Mouse (Mus musculus) embryonic facial prominence, embryonic 15.5 days (tissue): ENCODE measurements around the gene Fbxo48. TPM values are rescaled to one million over a fixed set of nuclear protein-coding genes. Genes with fewer than 3 reads are reported as not detected.

Experiments used
- ATAC-seq: fragments of 200-750 bp; cut with Nextera tagmentation; 2 replicates; pipeline ENCODE4 v1.8.0; 2017; ENCODE audit warnings: low read depth, moderate TSS enrichment; ENCODE audit not compliant: insufficient number of reproducible peaks, low FRiP score, low TSS enrichment
- H3K27ac ChIP-seq: fragments of 300-500 bp; sonication (generic); replicated peaks from 2 replicates; pipeline ENCODE4 v1.5.1; 2015; ENCODE audit warnings: mild to moderate bottlenecking, inconsistent platforms
- H3K27me3 ChIP-seq: fragments of 300-500 bp; sonication (generic); 2 replicates; pipeline ENCODE4 v1.6.1; 2015; ENCODE audit warnings: inconsistent platforms
- H3K36me3 ChIP-seq: fragments of 300-500 bp; sonication (generic); 2 replicates; pipeline ENCODE4 v1.6.1; 2015; ENCODE audit warnings: mild to moderate bottlenecking, inconsistent platforms
- H3K4me1 ChIP-seq: fragments of 300-500 bp; sonication (generic); 2 replicates; pipeline ENCODE4 v1.6.1; 2015; ENCODE audit warnings: inconsistent platforms
- H3K4me2 ChIP-seq: fragments of 300-500 bp; sonication (generic); replicated peaks from 2 replicates; pipeline ENCODE4 v1.6.1; 2015; ENCODE audit warnings: mild to moderate bottlenecking, inconsistent platforms
- H3K4me3 ChIP-seq: fragments of 300-500 bp; sonication (generic); replicated peaks from 2 replicates; pipeline ENCODE4 v1.5.1; 2015; ENCODE audit warnings: mild to moderate bottlenecking, inconsistent platforms
- H3K9ac ChIP-seq: fragments of 300-500 bp; sonication (generic); 2 replicates; pipeline ENCODE4 v1.6.1; 2015; ENCODE audit warnings: inconsistent platforms
- H3K9me3 ChIP-seq: fragments of 300-500 bp; sonication (generic); replicated peaks from 2 replicates; pipeline ENCODE4 v1.6.1; 2016; ENCODE audit warnings: inconsistent platforms
- whole genome bisulfite sequencing: fragments of 180-500 bp; shearing (Covaris S2); methylation state at CpG from one replicate; pipeline ENCODE4 v1.1.7; 2015; 5-methylcytosine and 5-hydroxymethylcytosine counted together
- polyA plus RNA-seq: library from polyadenylated mRNA; unstranded; fragments of >200 nt; fragmentation: Nextera tagmentation; extraction: Ambion mirVana; gene quantifications from 2 replicates; pipeline ENCODE4 v1.2.1, GENCODE M21; 2015

Gene Fbxo48
- polyA plus RNA-seq, 1 experiment from 2014 or later = 1.2 TPM

- Histone ChIP-seq H3K4me2 (no peak overlapping the region), H3K27ac (no peak overlapping the region), H3K9me3 (no peaks in the 10 kb centered on the region), H3K36me3 (no peaks in the 10 kb centered on the region), H3K4me3 (no peak overlapping the region), H3K27me3 (no peaks in the 10 kb centered on the region), H3K4me1 (no peaks in the 10 kb centered on the region), H3K9ac (no peak overlapping the region)
- no peak for ATAC-seq
Measured at GRCm38 (mm10) chr11:16999933-17000332, 48.8 kb downstream of the Fbxo48 start.

DNA sequence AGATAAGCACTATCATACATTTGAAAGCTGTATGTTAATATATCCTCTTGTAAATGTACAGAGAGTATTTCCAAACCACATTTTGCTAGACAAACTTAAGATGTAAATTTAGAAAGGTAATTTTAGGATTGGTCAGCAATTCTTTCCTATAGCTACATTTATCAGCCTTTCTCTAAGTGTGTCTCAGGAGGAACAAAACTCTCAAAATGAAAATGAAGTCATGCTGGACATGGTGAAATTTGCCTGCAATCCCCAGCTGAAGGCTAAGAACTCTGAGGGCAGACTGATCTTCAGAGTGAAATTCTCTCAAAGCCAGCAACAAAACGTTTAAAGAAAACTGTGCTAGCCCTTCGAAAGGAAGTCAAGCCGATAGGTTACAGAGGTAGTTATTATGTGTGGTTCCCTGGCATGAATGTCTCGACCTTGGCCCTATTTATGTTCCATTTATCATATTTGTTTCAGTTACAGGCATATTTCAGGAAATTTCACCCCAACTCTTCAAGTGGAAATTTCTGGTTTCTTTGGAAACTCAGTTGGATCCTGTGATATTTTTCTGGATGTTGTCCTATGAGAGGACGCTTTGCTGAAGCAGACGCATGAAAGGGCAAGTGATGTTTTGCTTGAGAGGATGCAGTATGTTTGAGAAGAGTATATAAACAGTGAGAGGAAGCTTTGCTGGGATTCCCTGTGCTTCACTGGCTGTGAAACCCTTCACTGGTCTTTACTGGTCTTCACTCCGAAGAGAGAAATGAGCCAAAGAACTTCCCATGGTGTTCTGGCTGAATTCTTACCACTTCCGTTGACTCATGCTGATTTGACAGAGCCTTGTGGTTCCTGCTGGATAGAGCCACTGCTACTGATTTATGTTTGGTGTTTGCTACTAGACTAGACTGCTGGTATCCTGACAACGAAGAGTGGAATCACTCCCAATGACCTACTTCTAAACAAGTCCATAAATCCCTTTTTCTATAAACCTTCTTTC lies 49.5 kb downstream of the Fbxo48 start:
- no peaks in the 10 kb centered on the region for H3K9me3 ChIP-seq
- no peaks in the 10 kb centered on the region for H3K36me3 ChIP-seq
- no peak overlapping the region for H3K4me2 ChIP-seq
- H3K27me3 ChIP-seq = no peaks in the 10 kb centered on the region
- no peaks in the 10 kb centered on the region for H3K4me1 ChIP-seq
- H3K4me3 ChIP-seq = no peak overlapping the region
- 77% methylated on average over 9 of the region's 9 CpGs for WGBS
- no peak overlapping the region for H3K27ac ChIP-seq
- H3K9ac ChIP-seq = no peak overlapping the region
- ATAC-seq = no peak

GRCm38 (mm10) chr11:17002739-17003373 lies 51.7 kb downstream of the Fbxo48 start:
- no peak for ATAC-seq
- Histone ChIP-seq H3K27ac (no peak overlapping the region), H3K9ac (no peak overlapping the region), H3K27me3 (no peaks in the 10 kb centered on the region), H3K36me3 (no peaks in the 10 kb centered on the region), H3K4me2 (no peak overlapping the region), H3K4me1 (no peaks in the 10 kb centered on the region), H3K9me3 (no peaks in the 10 kb centered on the region), H3K4me3 (no peak overlapping the region)
- 77% methylated on average over 7 of the region's 7 CpGs for WGBS

DNA sequence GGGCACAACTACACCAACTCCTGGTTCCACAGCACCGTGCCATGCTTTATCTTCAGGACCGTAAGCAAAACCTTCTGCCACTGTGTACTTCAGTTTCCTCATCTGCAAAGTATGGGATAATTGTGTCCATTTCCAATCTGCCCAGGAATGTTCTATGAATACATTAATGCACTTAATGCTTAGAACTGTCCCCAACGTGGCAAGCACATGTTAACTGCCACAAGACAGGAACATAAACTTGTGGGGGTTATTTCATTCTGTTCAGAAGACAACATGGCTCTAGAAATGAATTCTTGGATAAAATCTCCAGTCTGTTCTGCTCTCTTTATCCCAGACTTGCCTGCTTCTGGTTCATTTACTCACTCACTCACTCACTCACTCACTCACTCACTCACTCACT lies 52.6 kb downstream of the Fbxo48 start:
- Histone ChIP-seq H3K4me2 (no peak overlapping the region), H3K4me1 (no peaks in the 10 kb centered on the region), H3K9me3 (no peaks in the 10 kb centered on the region), H3K9ac (no peak overlapping the region), H3K27me3 (no peaks in the 10 kb centered on the region), H3K27ac (no peak overlapping the region), H3K36me3 (no peaks in the 10 kb centered on the region), H3K4me3 (no peak overlapping the region)
- ATAC-seq = no peak
- WGBS = 60% methylated on average over 3 of the region's 3 CpGs

Other genes starting within 250 kb of the Fbxo48 start
- gene Egfr, start 199.2 kb upstream of the Fbxo48 start, polyA plus RNA-seq = 16.1 and 22.5 TPM in 2 replicates
- gene Cnrip1, start 100.2 kb downstream of the Fbxo48 start, polyA plus RNA-seq = 36.0 and 38.1 TPM in 2 replicates
- 3.8 and 4.2 TPM in 2 replicates for gene Plek, start 101.0 kb downstream of the Fbxo48 start, polyA plus RNA-seq
- gene Ppp3r1, start 207.9 kb downstream of the Fbxo48 start, polyA plus RNA-seq = 99.4 and 100 TPM in 2 replicates
- 27.3 and 27.7 TPM in 2 replicates for gene Wdr92, start 230.7 kb downstream of the Fbxo48 start, polyA plus RNA-seq